Mouse (Mus musculus) cerebellum, postnatal 4 days (tissue): ENCODE data around the gene 1700010B08Rik.
A peak's percentile ranks its signal among the peaks of the same experiment; 100 is the strongest.
"Not testable (repeated sequence)": the region's sequence is repeated elsewhere in the genome, so short reads cannot be mapped to it uniquely, and the experiment has no call there.

Experiments
- DNase-seq, 2 experiments: peaks; one replicate each; pipeline ENCODE4 v3.0.0; 2022; ENCODE audit warnings: low spot score in 2 of 2, mixed read lengths in 1 of 2

Gene 1700010B08Rik

DNA sequence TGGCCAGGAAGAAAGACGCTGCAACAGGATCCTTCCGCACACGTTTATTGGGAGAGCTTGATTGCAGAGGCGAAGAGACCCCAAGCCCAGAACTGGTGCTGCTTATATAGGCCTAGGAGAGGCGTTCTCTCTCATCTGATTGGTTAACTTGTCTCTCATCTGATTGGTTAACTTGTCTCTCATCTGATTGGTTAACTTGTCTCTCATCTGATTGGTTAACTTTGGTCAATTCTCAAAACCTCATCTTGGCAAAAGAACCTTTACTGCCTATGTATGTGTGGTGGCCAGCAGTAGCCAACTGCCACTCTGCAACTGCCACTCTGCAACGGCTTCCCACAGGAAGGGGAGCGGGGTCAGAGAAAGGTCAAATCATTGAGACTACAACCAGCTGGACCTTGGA, at the start of gene 1700010B08Rik:
Gene 1700010B08Rik (plus strand): TSS at position 301 of the 400 bp plus-strand sequence.
- DNase-seq: not testable (repeated sequence)

DNA sequence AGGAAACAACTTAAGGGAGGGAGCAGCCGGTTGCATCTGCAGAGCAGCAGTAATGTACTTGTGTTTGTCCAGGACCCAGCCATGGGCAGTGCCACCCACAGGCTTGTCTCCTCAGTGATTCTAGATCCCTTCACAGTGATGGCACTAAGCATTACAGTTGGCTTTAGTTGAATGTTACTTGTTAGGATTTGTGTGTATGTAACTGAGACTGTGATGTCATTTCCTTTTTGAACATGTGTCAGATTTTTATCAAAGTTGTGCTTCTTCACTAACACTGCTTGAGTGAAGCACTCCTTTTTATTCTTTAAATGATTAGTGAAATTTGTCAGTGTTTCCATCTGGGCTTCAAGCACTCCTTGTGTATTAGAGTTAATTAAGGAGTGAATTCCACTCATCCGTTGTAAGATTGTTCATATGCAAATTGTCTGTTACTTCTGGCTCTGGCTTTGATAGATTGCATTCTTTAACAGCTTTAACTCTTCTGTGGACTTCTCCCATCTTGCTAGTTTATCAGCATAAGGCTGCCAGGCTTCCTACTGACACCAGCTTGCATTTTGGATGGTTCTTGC, 46.8 kb upstream of the 1700010B08Rik start:
- no peak for DNase-seq

DNA sequence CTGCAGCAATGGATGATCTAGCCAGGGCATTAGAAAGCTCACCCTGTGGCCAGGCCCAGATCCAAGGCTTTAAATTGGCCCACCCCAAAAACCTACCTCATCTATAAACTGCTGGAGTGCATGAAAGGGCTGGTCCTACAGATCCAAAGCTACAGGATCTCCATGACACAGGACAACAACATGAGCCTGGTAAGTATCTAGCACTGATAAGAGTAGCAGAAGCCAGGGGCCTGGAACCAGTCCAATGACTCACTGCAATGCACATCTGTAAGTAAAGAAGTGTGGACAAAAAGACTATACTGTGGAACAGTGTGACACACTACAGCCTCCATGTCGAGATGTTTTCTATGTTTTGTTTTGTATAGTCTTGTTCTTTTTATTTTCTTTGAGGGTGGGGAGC, 45.7 kb upstream of the 1700010B08Rik start:
- no peak for DNase-seq

DNA sequence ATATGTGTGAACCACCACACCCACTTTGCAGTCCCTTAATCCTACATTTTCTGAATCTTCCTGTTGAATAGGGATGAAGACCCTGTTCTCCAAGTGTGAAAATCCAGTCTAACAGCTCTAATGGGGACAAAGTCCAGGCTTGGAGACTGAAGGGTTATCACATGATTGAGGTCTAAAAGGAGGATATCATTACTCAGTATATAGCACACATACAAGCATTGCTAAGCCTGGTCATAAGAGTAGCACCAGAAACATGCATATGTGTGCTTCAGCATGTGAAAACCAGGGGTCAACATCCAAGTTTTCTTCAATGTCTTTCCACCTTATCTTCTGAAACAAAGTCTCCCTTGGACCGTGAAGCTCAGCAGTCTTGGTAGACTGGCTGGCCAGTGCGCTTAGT, 40.6 kb upstream of the 1700010B08Rik start:
- DNase-seq: no peak

DNA sequence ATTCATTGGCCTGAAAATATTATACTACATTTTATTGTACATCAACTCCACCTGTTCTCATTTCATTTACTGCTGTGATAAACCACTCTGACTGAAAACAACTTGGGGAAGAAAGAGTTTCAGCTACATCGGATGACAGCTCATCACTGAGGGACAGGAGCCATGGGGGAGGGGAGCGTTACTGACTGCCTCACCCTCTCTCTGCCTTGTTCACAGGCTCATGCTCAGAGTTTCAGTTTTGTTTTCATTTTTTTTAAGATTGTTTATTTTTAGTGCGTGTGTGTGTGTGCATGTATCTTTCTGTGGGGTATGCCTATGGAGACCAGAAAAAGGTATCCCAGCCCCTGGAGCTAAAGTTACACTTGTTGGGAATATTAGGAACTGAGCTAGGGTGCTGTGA, 40.0 kb upstream of the 1700010B08Rik start:
- no peak for DNase-seq

DNA sequence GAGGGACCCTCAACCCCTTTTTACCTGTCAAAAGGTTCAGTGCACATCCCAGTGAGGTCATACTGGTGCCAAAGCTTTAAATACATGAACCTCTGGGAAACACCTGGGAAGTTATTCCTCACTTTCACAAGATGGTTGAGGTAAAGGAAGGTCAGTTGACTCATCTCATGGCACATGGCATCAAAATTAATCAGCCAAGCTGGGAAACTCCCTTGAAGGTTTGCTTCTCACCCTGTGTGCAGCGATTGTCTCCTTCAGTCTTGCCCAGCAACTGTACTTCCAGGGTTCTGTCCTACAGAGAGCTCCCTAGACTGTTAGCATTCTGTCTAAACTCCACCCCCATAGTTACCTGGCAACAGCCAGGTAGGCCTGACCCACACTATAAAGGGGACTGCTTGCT, 39.1 kb upstream of the 1700010B08Rik start:
- DNase-seq: no peak

DNA sequence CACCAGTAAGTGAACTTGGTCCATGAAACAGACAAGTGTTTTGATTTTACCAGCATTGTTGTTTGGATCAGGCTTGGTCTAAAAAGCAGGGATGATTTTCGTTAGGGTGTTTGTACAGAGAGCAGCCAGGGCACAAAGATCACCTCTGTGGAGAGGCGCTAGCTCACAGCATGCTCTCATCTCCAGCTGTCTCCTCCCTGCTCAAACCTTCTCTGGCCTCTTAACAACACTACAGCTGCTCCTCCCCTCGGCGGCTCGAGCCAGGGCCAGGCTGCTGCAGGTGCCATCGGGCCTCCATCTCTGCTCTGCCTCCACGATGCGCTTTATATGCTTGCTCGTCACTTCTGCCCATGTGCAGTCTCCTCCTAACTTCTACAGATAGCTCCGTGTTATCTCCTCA, 36.4 kb upstream of the 1700010B08Rik start:
- no peak for DNase-seq

DNA sequence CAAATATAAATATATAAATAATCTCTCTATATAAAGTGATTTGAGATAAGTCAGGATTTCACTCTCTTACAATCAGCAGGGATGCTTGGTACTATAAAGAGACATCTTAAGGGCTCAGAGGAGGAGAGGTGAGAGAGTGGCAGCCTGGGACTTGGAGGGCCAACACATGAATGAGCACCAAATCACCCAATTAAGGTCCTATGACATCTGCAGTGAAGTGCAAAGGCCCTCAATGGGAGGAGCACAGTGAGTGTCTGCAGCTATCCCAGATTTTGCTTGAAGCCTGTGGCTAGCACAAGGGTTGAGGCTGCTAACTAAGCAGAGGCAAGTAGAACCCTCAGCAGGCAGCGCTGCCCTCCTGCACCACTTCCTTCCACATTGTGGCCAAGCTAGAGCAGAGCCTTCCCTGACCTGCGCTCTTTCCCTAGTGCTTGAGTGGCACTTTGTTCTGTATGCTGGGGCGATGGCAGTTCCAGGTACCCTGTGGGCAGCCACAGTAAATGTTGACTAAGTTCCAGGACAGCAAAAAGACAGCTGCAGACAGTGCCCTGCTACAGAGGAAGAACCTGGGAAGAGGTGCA, 33.3 kb upstream of the 1700010B08Rik start:
- no peak for DNase-seq

DNA sequence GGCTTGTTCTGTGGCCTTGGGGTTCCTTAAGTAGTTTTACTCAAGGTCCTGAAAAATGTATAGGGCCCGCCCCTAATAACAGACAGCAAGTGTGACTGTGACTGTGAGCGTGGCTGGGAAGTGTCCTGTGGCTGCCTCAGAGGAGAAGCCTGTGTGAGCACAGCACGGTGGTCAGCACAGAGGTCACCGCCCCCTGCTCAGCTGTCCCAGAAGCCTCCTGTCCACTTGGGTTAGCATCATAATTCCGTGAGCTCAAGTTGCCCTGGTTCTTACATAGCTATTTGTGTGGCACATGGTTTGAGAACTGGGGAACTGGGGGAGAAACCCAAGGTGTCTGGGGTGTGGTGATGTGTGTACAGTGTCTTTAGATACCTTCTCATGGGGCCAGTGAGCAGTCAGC, 31.9 kb upstream of the 1700010B08Rik start:
- no peak for DNase-seq

DNA sequence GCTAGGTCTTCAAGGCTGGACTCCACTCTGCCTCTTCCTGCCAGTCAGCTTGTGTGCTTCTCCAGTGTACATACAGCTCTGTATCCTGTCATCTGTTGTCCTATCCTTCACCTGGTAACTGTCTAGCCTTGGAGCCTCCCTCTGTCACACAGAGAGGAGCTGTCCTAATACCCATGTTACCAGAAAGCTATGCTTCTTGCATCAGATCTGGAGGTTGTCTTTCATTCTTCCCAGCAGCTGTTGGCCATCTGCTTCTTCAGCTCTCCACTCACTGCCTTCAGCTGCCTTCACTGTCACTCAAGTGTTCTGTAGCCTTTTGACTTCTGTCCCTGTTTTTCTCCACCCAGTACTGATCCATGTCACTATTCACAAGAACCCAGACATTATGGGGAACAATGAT, 29.4 kb upstream of the 1700010B08Rik start:
- no peak for DNase-seq

DNA sequence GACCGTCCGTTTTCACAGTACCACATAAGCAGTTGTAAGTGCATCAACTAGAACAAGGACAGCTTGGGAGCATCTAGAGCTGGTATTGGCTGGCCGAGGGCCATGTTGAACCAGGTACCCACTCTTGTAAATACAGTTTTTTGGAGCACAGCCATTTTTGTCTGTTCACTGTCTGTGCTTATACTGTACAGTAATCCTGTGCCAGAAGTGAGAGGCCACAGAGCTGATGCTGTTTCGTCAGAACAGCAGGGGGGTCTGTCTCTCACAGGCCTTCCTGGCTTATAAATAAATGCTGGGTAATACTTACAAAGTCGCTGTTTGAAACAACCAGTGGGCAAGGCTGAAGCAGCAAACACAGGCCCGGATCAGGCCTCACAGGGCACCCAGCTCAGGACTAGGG, 27.5 kb upstream of the 1700010B08Rik start:
- DNase-seq: no peak

DNA sequence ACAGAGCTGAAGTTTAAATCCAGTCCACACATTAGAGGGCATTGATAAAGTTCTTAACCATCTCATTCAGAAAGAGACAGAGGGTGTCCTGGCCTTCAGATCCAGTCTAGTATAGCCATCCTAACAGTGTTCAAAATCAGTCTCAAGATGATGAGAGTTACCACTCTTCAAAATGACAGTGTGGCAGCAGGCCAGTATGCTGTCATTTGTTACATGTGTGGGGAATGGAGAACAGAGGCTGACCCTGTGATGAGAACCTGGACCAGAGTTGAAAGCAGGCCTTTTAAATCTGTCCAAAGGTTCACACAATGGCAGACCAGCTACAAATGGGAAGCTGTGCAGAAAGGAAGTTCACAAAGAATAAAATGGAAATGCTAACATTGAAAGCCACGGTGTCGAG, 26.5 kb upstream of the 1700010B08Rik start:
- no peak for DNase-seq

DNA sequence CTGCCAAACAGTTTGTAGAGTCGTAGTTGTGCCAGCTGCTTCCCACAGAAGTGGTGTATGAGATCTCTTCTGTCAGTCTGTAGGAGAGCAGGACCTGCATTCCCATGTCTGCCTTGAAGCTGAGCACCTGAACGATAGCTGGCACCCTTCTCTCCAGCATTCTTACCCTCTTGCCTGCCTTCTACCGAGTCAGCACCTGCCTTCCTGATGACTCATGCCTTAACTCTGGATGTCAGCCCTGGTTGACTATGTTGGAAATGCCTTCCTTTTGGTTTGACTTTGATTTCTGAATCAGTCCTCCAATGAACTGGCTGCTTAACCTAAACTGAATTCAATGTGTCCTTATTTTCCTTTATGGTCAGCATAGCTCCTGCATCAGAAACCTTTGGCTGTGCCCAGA, 20.4 kb upstream of the 1700010B08Rik start:
- DNase-seq: no peak

DNA sequence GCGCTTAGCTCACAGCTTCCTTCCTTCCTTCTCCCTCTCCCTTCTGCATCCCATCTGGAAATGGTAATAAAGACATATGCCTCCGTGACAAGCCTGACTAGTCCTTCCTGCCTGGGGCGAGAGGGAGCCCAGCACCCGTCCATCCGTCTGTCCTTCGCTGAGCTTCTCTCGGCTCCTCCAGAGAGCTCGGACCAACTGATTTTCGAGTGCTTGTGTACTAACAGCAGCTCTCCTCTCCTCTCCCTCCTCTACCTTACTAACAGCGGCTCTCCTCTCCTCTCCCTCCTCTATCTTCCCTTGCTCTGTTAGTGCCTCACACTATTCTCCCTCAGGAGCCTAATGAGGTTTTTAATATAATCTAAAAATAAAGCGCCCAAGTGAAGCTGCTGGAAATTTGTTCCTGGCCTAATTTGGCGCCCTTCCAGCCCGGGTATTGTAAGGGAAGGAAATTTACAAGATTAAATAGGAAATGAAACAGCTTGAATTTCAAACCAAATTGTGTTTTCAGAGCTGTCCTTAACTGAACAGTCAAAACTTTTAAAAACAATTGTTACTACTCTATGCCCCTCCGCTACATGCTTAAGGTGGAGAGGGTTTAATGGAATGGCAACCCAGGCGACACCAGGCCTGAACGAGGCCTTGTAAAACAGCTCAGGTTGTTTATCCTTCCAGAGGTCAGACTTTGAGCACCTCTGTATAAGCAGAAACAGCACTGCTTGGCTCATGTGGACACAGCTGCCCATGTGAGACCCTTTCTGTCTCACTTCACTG, 16.9 kb upstream of the 1700010B08Rik start:
- DNase-seq: no peak

DNA sequence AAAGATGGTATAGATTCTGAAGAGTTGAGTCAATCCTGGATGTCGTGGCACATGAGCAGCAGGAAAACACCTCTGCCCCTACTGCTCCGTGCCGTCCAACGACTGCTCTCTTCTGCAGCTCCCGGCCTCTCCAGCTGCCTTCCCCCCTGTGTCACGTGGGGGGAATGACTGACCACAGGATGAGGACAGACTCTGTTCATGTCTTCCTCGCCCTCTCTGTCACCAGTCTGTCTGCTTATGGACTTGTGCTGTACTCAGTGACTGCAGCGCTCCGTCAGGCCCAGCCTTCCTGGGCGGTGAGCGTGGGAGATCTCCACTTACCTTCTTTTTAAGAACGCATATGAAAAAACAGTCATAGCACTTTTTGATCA, 16.4 kb upstream of the 1700010B08Rik start:
- no peak for DNase-seq

DNA sequence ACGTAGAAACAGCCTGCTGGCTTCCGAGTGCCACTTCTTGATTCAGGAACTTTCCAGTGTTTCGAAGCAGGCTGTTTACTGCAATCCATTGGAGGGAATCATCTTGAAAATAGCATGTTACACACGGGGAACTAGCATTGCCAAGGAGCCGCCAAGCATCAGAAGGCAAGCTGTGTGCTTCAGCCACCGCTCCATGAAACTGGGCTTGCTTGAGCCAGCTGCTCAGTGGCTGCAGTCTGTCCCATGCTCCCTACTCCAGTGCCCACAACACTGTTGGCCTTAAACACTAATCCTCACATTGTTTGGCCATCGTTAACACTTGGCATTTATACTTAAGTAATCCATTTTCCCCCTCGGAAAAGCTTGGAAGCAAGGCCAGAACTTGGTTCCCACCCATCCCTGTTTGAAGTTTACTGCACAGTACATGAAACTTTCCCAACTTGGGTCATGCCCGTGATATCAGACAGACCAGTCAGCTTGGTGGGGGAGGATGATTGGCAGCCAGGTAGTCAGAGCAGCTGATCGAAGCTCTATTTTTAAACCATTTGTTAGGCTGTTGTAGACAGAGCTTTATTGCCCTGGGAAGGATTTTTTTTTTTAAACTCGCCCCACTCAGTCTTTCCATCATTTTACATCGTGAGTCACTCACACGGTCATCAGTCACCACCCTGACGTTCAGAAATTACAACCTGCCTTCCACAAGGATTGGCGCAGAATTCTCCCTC, 13.2 kb upstream of the 1700010B08Rik start:
- peak in 1 of 2 experiments; percentile 16 for DNase-seq

DNA sequence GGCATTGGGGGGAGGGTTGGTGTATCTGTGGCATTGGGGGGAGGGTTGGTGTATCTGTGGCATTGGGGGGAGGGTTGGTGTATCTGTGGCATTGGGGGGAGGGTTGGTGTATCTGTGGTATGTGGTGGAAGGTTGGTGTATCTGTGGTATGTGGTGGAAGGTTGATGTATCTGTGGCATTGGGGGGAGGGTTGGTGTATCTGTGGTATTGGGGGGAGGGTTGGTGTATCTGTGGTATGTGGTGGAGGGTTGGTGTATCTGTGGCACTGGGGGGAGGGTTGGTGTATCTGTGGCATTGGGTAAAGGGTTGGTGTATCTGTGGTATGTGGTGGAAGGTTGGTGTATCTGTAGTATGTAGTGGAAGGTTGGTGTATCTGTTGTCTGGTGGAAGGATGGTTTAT, 11.6 kb upstream of the 1700010B08Rik start:
- DNase-seq: not testable (repeated sequence)

DNA sequence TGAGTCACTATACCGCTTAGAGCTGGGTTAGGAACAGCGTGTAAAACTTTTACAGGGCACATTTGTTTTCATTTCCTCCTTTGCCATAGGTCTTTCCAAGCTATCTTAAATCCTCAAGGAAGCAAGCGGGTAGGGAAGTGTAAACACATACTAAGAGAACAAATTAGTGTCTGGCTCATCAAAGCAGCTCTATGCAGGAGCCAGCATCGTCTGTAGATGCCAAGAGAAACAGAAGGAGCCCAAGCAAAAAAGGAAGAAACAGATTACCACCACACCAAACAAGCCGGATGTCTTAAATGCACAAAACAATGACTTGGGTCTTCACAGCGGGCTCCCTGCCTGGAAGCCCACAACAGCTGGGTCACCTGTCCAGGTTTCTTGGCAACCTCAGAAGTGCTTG, 9.0 kb upstream of the 1700010B08Rik start:
- no peak for DNase-seq

DNA sequence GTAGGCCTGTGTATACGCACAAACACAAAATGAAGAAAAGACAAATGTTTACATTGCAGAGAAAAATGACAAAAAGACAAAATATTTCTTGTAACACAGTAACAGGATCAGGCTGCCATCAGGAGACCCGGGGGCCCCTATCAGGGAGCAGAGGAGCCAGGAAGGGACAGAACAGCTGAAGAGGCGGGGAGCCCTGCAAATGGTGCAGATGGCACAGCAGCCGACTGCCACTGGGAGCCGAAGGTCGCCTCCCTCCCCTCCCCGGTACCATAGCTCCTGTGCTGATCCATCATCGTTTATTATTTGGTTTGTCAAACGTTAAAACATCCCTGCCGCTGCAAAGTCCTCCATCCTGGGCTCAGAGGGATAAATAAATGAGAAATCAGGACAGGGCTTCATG, 6.6 kb upstream of the 1700010B08Rik start:
- no peak for DNase-seq

DNA sequence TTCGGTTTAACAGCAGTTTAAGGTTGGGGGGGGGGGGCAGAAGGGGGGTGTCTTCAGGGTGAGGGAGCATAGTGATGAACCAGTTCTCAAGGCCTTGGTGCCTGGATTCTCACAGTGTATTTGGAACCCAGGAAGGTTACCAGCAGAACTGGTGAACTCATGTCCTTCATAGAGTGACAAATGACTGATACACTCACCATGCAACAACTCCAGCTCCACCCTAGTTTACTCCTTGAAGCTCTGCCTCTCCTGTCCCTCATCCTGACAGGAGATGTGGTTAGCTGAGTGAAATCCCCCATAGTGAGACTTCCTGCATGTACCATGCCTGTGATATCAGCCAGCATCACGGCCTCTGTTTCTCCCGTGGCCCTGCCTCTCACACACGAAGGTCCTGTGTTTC, 6.0 kb upstream of the 1700010B08Rik start:
- no peak for DNase-seq

DNA sequence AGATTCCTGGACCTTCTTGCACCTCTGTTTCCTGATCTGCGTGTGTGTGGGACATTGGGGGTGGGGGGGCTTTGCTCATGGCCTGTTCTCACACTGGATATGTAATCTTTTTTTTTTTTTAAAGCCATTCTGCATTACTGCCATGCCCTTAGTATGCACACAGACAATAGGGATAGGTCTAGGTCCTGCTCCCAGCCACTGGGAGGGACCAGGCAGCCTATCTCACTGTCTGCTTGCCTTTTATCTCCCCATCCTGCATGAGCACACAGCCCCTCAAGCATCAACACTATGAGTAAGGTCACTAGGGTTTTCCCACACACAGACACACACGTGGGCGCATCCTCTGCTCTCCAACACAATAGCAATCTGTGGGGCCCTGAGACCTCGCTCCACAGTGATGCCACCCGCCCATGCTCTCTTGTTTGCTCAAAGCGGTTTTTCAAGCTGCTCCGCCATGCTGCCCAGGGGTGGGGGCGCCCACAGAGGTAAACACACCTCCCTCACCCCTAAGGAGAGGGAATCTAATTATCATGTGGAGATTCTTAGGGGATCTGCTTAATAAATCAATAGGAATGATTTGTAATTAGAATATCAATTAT, 4.5 kb upstream of the 1700010B08Rik start:
- no peak for DNase-seq

DNA sequence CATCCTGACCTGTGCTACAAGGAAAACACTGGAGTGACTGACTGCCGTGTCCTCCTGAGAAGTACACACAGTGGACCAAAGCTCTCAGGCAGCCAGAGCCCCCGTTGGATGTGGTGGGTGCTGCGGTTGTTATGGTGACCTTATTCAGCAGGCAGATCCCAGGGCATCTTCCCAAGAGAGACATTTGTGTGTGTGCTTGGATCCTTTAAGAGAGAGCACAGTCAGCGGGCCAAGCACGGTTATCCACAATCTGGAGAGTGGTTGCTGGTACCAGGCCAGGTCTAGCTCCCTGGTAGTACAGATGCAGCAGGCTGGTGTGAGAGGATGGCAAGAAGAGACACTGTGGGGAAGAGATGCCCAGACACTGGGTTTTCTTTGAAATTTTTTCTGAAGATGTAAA, 2.2 kb upstream of the 1700010B08Rik start:
- DNase-seq: no peak
